8 mouse cellular contexts compared by ENCODE assay signal in the genomic region with DNA sequence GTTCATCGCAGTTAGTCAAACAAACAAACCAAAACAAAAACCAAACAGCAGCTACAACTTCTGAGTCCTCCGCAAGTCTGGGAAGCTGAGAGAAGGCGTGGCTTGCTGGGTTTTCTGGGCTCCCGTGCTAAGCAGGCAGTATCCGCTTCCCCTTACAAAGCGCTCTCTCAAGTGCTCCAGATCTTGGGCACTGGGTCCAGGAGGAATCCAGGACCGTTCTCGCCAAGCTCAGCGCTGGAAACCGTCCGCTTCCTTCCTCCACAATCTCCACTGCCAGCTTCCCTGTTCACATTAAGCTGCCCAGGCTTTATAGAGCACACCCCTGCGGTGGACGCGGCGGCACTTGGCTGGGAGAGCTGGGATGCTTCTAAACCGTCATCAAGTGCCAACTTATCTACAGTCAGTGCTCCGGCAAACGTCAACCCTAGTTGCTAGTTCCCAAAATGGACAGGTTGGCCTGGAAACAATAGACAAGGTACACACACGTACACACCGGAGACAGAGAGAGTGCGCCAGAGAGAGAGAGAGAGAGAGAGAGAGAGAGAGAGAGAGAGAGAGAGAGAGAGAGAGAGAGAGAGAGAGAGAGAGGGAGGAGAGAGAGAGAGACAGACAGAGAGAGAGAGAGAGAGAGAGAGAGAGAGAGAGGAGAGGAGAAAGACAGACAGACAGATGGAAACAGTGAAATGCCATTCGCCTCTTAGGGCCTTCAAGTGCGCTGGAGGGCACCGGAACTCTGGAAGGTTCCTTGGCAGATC. TPM values are rescaled to one million over a fixed set of nuclear protein-coding genes. Genes with fewer than 3 reads are reported as not detected.
DNase-seq lines count a peak whose midpoint lies in the region; ATAC-seq lines count a peak whose summit lies in the region.

No protein-coding gene starts in this region.

- H3K36me3 ChIP-seq in intestine, embryonic 14.5 days (ENCODE audit: control insufficient read depth, insufficient read depth, low read length) = no peaks in the 10 kb centered on the region

- H3K4me1 ChIP-seq in intestine, embryonic 14.5 days (replicated peaks; ENCODE audit: control insufficient read depth, insufficient read depth, low read length) = peaks cover 18% of the 10 kb centered on the region

- H3K9ac ChIP-seq in intestine, embryonic 14.5 days (ENCODE audit: low read length) = peak overlapping the region; percentile 83

- no peak for ATAC-seq in intestine, embryonic 14.5 days (replicated peaks; ENCODE audit: low FRiP score, low TSS enrichment, low read depth)
- ATAC-seq in megakaryocyte progenitor cell, adult 5-6 weeks (replicated peaks; ENCODE audit: poor library complexity) = peak; percentile 56

- under 1% methylated on average over 24 of the region's 24 CpGs for WGBS in intestine, embryonic 14.5 days

- peak overlapping the region; percentile 64 for H3K4me3 ChIP-seq in intestine, embryonic 14.5 days (ENCODE audit: low read depth, low read length)

- H3K4me2 ChIP-seq in intestine, embryonic 14.5 days (ENCODE audit: low read length) = peak overlapping the region; percentile 85

- H3K27ac ChIP-seq in intestine, embryonic 14.5 days (ENCODE audit: low read depth) = no peak overlapping the region

- intact Hi-C loops in gastrocnemius, postnatal 14 days (cut with DNase I; ENCODE audit: low total_unique reads) = no loop called here
- intact Hi-C loops in left cerebral cortex, postnatal 14 days (cut with DNase I) = loop anchor here (5.0 to 10.0 kb wide), 2 partner anchors 33 to 116 kb away; a partner anchor contains a TSS

- H3K9me3 ChIP-seq in intestine, embryonic 14.5 days (ENCODE audit: control insufficient read depth, low read length) = no peaks in the 10 kb centered on the region; the same call in 1 of the 2 replicates

- DNase-seq in adrenal gland, adult 18-20 months (ENCODE audit: low spot score in 2 of 2) = peak; percentile 52 to 63
- DNase-seq in embryo, embryonic 10.5 days (ENCODE audit: low spot score) = peak; percentile 74
- peak; percentile 56 for DNase-seq in gastrocnemius, postnatal 14 days
- peak; percentile 86 for DNase-seq in intestine, embryonic 14.5 days (ENCODE audit: low spot score)
- peak; percentile 58 to 59 for DNase-seq in left cerebral cortex, postnatal 14 days (ENCODE audit: low spot score in 2 of 2)
- DNase-seq in right cerebral cortex, postnatal 10 days (ENCODE audit: low spot score in 2 of 2) = peak; percentile 68 to 72
- DNase-seq in urinary bladder, postnatal 36 days (ENCODE audit: low spot score in 2 of 2) = peak; percentile 52 to 60

- H3K27me3 ChIP-seq in intestine, embryonic 14.5 days (replicated peaks; ENCODE audit: control insufficient read depth, insufficient read depth, low read length) = 0 out of 2 replicates have a peak, but pooled peaks cover 4% of the 10 kb centered on the region

RNA-seq across cellular contexts. Expression of a gene that starts 1.4 kb away (rescaled TPM):
- total RNA-seq in adrenal gland, adult 18-20 months (2021) = 10 to 100 TPM; 19.8 to 29.9 TPM
- 10 to 100 TPM in 1 of 2 experiments, 1 to 10 TPM in 1; 7.0 to 10.1 TPM for total RNA-seq in gastrocnemius, postnatal 14 days (2021)
- polyA plus RNA-seq in intestine, embryonic 14.5 days (2014; fragmentation: Nextera tagmentation; extraction: Ambion mirVana) = 5.8 and 7.5 TPM in 2 replicates
- total RNA-seq in left cerebral cortex, postnatal 14 days (2021) = 10 to 100 TPM; 18.5 to 20.8 TPM
- total RNA-seq in megakaryocyte progenitor cell, adult 5-6 weeks (2015) = 16.0 and 21.2 TPM in 2 replicates
- total RNA-seq in megakaryocyte progenitor cell, adult 5-6 weeks (2017) = 7.0 and 10.5 TPM in 2 replicates

RNA-seq across cellular contexts. Expression of a gene that starts 53.8 kb away (rescaled TPM):
- under 1 TPM in 1 of 2 experiments, not detected in 1; 0.48 TPM for total RNA-seq in adrenal gland, adult 18-20 months (2021)
- total RNA-seq in gastrocnemius, postnatal 14 days (2021) = under 1 TPM; 0.13 to 0.14 TPM
- 0.11 TPM in 1 of 2 replicates, not detected in the other for polyA plus RNA-seq in intestine, embryonic 14.5 days (2014; fragmentation: Nextera tagmentation; extraction: Ambion mirVana)
- 1 to 10 TPM in 1 of 2 experiments, under 1 TPM in 1; 0.89 to 1.6 TPM for total RNA-seq in left cerebral cortex, postnatal 14 days (2021)
- 0.20 TPM in 1 of 2 replicates, not detected in the other for total RNA-seq in megakaryocyte progenitor cell, adult 5-6 weeks (2015)
- not detected in 2 replicates for total RNA-seq in megakaryocyte progenitor cell, adult 5-6 weeks (2017)
